Mouse (Mus musculus) gonadal fat pad, adult 2 months (tissue): ENCODE measurements around the gene Glt6d1. TPM values are rescaled to one million over a fixed set of nuclear protein-coding genes. Genes with fewer than 3 reads are reported as not detected.
"Not testable (repeated sequence)": the region's sequence is repeated elsewhere in the genome, so short reads cannot be mapped to it uniquely, and the experiment has no call there.

Experiments used
- DNase-seq: peaks from one replicate; pipeline ENCODE4 v3.0.0-alpha.2; 2012; ENCODE audit warnings: low read depth
- polyA plus RNA-seq: library from polyadenylated mRNA; depleted of rRNA; stranded (reverse); fragments of >200 nt; gene quantifications from 2 replicates; pipeline ENCODE4 v1.2.3, GENCODE M21; 2012; rRNA removed

Glt6d1 gene
- 0.36 and 0.76 TPM in 2 replicates for polyA plus RNA-seq

DNA sequence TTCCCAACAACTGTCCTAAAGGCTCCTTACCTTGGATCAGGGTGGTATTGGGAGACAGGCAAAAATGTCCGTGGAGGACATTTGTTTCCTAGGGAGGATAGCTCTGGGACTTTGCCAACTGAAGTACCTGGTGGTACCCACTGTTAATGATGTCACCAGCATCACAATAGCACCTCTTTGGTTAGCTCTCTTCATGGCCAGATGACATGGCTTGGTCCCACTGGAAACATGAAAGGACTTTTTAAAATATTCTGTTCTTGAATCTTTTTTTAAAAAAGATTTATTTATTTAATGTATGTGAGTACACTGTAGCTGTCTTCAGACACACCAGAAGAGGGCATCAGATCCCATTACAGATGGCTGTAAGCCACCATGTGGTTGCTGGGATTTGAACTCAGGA lies at the start of gene Glt6d1:
Gene Glt6d1, minus strand, starts transcription at position 101 of the 400 bp plus-strand sequence.
- not testable (repeated sequence) for DNase-seq

DNA sequence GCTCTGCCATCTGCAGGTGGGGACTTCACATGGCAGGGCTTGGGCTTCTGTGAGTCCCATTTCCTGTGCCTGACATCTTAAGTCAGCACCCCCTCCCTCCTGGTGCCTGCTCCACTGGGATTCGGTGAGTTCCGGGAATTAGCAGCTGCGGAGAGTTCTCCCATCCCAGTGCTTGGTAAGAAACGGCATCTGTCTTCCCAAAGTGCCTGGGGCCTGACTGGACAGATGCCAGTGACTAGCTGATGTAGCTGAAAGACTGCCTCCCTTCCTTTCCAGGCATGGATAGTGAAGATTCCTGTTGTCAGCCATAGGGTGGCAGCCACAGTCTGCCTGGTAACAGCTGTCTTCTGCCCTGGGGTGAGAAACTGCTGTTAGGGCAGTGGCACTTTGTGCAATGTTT lies 49.8 kb upstream of the Glt6d1 start:
- no peak for DNase-seq

DNA sequence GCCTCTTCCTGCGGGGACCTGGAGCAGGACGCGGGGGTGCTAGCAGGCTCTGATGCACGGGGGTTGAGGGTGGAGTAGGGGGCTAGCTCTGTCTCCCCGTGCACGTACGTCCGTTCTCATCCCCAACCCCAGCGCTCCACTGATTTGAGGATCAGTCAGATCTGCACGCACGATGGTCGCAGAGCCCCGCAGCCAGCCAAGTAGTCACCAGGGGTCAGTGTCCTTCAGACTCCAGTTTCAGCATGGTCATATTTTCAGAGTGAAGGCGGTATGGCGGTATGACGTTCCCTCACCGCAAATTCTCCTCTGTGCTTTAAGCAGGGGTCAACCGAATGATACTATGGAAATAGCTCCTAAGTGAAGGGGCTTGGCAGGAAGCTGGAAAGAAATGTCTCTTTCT lies 48.6 kb upstream of the Glt6d1 start:
- DNase-seq = no peak

GRCm38 (mm10) chr2:25863337-25864131 lies 47.9 kb upstream of the Glt6d1 start, which contains the start of gene Kcnt1:
Gene Kcnt1, plus strand, starts transcription at chr2:25863734.
- DNase-seq = no peak

GRCm38 (mm10) chr2:25862696-25863270 lies 47.1 kb upstream of the Glt6d1 start:
- no peak for DNase-seq

- DNase-seq = no peak
These were observed 46.4 kb upstream of the Glt6d1 start for GRCm38 (mm10) chr2:25862038-25862437.

- no peak for DNase-seq
These were observed 44.2 kb upstream of the Glt6d1 start for GRCm38 (mm10) chr2:25859891-25860290.

GRCm38 (mm10) chr2:25853998-25854397 lies 38.4 kb upstream of the Glt6d1 start:
- DNase-seq = no peak

DNA sequence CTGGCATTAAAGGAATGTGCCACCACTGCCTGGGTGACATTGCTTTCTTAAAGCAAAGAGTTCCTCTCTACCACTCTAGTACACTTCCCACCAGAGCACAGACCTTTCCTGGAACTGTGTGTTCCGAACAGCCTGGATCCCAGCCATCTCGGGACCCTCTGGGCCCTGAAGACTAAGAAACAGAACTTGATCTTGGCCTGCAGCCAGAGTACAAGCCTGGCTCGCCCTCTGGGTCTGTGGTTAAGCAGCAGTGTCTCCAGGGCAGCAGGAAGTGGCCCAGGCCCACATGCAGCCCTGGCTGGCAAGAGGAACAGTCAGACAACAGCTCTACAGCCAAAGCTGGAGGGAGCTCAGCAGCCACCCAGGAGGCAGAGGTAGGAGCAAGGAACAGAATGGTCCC lies 37.0 kb upstream of the Glt6d1 start:
- DNase-seq = no peak

DNA sequence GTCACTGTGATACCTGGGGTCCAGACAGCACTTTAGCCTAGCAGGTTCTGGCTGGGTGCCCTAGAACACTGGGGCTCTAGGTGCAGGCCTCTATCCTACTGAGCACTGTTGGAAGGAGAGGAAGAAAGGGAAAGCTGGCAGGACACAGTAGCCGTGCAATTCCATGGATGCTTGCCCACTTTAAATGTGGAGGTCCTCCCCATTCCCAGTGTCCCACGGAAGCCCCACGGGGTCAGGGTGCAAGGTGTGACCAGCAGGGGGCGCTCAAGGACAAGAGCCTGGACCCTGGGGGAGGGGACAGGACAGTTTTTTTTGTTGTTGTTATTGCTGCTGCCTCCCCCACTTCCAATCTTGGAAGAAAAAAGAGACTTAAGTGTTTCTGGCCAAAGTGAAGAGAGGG lies 34.7 kb upstream of the Glt6d1 start:
- no peak for DNase-seq

DNA sequence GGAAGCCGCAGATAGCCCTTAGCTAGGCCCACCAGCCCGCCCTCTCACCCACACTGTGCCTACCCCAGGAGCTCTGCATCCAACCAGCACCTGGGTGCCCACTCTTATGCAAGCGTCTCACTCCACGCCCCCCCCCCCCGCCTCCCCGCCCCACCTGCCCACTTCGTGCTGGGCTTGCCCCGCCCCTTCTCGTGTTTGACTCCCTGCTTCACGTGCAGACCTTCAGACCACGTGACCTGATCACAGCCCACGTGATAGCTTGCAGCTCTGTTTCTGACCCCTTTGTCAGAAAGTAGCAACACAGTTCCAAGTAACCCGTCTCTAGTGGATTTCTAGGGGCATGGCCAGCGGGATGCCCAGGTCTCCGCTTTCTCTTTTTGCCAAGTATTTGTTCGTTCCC lies 31.6 kb upstream of the Glt6d1 start, which contains the start of gene Sohlh1:
Gene Sohlh1, minus strand, starts transcription at position 23 of the 400 bp plus-strand sequence.
- DNase-seq = no peak

DNA sequence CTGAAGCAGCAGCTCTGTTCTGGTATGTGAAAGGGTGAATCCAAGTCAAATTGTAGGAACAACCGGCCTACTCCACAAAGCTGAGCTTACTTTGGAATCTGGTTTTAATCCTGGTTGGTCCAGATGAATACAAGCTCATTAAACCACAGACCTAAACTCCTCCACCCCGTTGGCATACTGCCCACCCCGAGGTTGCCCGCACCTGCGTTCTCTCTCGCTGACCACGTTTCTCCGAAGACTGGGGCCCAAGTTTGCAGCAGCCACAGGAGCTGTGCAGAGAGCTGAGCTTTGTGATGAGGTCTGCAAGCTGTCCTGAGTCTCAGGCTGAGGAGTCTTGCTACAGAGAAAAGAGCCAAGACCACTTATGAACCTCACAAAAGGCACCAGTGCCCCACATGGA lies 30.9 kb upstream of the Glt6d1 start:
- no peak for DNase-seq

- DNase-seq = no peak
These were observed 28.4 kb upstream of the Glt6d1 start for GRCm38 (mm10) chr2:25844097-25844496.

DNA sequence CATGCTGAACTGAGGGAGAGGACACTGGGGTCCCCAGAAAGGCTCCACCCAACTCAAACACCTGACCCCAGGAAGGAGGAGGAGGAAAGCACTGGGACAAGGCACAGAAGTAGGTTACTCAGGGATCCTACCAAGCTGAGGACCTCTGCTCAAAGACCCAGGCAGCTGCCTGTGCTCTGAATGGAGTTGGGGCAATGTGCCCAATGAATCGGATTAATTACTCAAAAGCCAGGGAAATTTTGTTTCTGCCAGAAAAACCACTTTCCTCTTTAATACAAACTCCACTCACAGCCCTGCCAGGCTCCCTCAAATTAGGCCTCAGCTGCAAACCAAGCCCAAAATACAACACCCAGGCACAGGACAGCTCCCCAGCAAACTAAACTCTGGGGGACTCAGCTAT lies 27.1 kb upstream of the Glt6d1 start:
- DNase-seq = no peak

GRCm38 (mm10) chr2:25842161-25842560 lies 26.5 kb upstream of the Glt6d1 start:
- no peak for DNase-seq

DNA sequence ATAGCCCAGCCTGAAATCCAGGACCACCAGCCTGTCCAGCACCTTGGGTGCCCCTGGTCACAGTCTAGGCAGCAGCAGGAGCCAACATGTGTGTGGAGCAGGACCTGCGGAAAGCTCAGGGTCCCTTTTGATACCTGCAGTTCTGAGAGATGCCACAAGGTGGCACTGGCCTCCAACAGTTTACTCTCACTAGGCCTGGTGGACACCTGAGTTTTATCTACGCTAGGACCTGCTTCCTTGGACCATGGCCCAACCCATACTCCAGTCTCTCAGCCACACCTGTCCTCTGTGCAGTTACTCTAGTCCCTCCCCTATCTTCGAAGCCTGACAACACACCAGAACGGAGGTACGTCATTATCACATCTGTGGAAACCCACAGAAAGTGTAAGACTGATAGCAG lies 20.6 kb upstream of the Glt6d1 start:
- no peak for DNase-seq

DNA sequence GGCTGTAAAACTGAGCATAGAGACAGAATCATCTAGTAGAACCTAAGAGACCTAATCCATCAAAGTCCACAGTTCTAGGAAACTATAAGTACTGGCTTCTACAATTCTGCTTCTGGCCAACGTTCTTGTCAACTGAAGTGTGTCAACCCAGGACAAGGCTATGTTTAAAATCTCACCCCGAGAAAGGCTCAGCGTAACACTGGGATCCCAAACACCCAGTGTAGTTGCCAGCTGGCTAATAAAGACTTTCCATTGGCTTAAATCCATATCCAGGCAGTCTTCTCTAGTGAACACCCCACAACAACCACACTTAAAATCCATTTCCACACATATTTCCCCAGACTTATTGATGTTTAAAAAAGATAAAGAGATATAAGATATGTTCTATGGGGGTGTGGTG lies 15.1 kb upstream of the Glt6d1 start:
- no peak for DNase-seq

DNA sequence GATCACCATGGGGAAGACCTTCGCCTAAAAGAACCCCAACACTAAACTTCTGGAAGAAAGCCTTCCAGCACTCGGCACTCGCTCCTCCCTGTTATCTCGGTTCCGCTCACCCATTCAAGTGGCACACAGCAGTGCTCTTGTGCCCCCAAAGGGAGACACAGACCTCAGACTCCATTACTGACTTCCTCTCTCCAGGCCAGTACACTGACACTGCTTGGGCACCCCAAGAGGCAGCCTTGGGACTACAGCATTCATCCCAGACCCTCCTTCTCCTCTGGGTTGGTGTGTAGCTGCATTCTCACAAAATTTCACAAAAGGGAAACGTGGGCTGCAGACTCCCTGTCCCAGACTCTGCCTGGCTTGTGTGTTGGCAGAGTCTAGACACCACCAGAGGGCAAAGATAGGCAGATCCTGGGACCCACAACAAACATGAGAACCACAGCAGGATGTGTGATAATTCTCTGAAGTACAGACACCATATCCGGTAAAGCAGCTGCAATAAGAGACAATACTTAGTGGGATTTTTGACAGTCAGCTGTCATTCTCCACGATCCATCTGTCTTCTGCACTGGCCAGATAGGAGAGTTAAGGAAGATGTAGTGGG lies 12.8 kb upstream of the Glt6d1 start:
- DNase-seq = no peak

- DNase-seq = no peak
These were observed 9.1 kb upstream of the Glt6d1 start for GRCm38 (mm10) chr2:25824751-25825150.

DNA sequence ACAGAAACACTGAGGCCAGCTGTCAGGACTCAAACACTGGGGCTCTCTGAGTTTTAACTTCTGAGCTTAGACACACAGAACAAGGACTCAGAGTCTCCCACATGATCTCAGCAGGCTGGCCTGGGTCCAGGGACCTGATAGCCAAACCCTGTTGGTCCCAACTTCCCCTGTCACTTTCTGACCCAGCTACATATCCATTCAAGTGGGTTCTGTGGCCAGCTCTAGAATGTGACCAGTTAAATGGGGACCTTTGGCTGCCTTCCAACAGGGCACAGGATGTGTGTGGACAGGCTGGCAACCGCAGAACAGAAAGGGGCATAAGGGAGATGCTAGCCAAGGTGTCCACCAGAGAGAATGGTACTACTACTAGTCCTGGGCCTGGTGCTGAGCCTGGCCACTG lies 7.2 kb upstream of the Glt6d1 start, which contains the start of gene Lcn9:
Gene Lcn9, plus strand, starts transcription at position 348 of the 400 bp plus-strand sequence.
- DNase-seq = no peak

DNA sequence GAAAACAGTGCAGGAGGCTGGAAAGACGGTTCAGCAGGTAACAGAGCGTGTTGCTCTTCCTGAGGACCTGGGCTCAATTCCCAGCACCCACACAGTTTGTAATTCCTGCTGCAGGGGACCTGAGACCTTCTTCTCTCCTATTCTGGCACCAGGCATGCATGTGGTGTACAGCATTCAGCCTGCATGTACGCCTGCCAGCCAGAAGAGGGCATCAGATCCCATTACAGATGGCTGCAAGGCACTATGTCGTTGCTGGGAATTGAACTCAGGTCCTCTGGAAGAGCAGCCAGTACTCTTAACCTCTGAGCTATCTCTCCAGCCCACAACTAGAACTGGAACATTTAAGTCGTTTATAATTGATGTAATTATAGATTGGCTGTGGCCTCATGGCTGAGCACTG lies 2.3 kb downstream of the Glt6d1 start:
- no peak for DNase-seq

- DNase-seq = no peak
These were observed 3.9 kb downstream of the Glt6d1 start for GRCm38 (mm10) chr2:25811711-25812110.

DNA sequence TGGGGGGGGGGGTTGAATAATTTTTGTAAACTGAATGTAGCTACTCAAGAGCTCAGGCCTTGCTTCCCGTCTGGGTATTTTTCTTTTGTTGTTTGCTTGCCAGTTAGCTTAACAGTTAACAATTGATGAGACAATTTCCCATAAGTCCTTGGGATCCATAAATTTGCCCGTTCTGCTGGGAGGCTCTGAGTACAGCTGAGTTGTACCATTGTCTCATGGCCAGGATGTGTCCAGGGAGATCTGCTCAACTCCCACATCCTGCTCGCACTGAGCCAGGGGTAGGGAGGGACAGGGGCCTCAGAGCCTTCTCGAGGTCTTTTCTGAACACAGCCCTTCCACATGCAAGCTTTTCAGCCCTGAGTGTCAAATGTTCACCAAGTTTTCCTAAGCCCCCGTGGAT lies 17.6 kb downstream of the Glt6d1 start:
- no peak for DNase-seq
